Mouse (Mus musculus) liver, adult 2 months (tissue): ENCODE measurements at regions not wholly inside any gene's neighbourhood (a gene's known extent, or its start where the extent isn't known, plus 50 kb on each side); places are given as distances from the start of the nearest gene placed in this dataset.

Experiments used
- CTCF ChIP-seq: fragments of 200-500 bp; IDR thresholded peaks from 2 replicates; pipeline ENCODE4 v1.5.1; 2011; ENCODE audit warnings: low read depth, low read length, control low read depth
- POLR2A ChIP-seq: fragments of 200-500 bp; IDR thresholded peaks from 2 replicates; pipeline ENCODE4 v1.6.1; 2011; ENCODE audit warnings: low read length, control low read depth; ENCODE audit not compliant: insufficient read depth; ENCODE audit errors: extremely low read depth

GRCm38 (mm10) chr12:64360698-64361097, 113.8 kb downstream of the Fscb start:
- TF ChIP-seq CTCF (no peak), POLR2A (no peak)
